Mouse (Mus musculus) frontal cortex, adult 2 months (tissue): ENCODE results near the gene Sp1. TPM values are rescaled to one million over a fixed set of nuclear protein-coding genes. Genes with fewer than 3 reads are reported as not detected.

ENCODE experiments used
- DNase-seq, 2 experiments: peaks; one replicate each; pipeline ENCODE4 v3.0.0; 2022; ENCODE audit warnings: low spot score in 1 of 2; ENCODE audit errors: extremely low spot score in 1 of 2
- polyA plus RNA-seq: library from polyadenylated mRNA; depleted of rRNA; stranded (reverse); fragments of >200 nt; gene quantifications from 2 replicates; pipeline ENCODE4 v1.2.3, GENCODE M21; 2012; rRNA removed

Sp1 gene
- polyA plus RNA-seq, 1 experiment = 11.4 TPM

DNA sequence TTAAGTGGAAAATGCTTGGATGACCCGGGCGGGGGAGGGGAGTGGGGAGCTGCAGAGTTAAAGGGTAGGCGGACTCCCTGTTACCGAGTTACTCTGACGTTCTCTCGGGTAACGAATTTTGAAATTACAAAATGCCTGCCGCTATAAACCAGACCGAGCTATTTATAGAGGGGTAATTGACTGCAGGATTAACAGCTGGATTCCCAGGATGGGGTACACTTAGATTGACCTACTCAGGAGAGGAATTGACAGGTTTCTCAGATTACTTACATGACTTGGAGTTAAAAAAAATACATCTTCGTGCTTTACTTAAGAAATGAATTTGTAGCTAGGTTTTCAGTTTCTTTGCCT is 65.3 kb downstream of the Sp1 start:
- no peak for DNase-seq

DNA sequence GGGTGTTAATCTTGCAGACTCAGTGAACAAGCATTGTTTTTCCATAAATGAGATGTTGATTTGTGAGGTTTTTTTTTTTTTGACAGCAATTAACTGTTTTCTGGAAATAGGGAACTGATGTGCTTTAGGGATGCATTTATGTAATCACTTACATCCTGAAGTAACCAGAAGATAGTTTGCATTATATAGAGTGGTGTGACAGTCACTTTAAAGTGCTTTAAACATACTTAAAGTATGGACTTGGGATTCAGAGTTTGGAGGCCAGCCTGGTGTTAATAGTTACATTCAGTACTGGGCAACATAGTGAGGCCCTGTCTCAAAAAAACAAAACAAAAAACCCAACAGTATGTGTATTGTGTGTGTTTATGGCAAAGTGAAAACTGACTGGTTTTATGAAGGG is 65.8 kb downstream of the Sp1 start:
- no peak for DNase-seq

DNA sequence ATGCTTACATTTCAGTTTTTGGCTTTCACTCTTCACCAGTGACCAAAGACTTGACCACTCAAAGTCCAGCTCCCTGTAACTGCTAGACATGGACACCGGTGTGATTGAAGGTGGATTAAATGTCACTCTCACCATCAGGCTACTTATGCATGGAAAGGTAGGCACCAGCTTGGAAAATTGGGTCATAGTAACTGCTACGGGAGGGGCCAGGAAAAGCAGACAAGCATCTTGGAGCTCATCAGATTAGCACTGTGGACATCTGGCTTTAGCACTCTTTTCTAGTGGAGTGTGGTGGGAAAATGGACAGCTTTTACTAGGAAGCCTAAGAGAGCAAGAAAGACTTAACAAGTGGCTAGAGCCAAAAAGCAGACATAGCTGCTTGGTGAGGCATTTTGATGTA is 67.3 kb downstream of the Sp1 start:
- DNase-seq = no peak

DNA sequence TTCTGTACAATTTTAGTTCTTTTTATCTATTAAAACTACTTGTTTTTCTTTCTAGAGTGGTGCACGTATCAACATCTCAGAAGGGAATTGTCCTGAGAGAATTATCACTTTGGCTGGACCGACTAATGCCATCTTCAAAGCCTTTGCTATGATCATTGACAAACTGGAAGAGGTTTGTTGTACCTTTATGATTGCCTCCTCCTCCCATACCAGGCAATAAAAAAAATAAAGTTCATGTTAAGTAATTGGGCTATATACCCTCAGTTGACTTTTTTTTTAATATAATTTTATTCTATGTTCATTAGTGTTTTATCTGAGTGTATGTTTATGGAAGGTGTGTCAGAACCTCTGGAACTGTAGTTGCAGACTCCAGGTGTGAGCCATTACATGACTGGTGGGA is 68.6 kb downstream of the Sp1 start:
- DNase-seq = no peak

DNA sequence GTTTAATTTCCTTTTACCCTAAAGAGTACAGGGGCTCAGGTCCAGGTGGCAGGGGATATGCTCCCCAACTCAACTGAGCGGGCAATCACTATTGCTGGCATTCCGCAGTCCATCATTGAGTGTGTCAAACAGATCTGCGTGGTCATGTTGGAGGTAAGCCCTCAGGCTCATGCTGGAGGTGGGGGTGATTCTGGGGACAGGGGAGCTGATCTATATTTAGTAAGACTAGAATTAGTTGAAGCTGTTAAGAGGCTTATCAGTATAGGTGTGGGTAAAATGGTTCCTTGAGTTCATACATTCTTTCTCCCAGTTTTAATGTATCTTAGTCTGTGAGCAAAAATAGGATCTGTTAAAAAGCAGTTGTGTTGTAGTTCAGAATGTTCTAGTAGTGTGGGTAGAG is 77.2 kb downstream of the Sp1 start:
- no peak for DNase-seq

- no peak for DNase-seq
These were observed 79.9 kb downstream of the Sp1 start for GRCm38 (mm10) chr15:102485853-102486252.

Other genes starting within 250 kb of the Sp1 start
- gene Zfp740, start 202.9 kb upstream of the Sp1 start, polyA plus RNA-seq = 52.4 and 62.1 TPM in 2 replicates
- 32.9 and 42.0 TPM in 2 replicates for gene Csad, start 201.4 kb upstream of the Sp1 start, polyA plus RNA-seq
- 0.74 and 0.84 TPM in 2 replicates for gene Itgb7, start 174.2 kb upstream of the Sp1 start, polyA plus RNA-seq
- gene Rarg, start 148.6 kb upstream of the Sp1 start, polyA plus RNA-seq = 10.5 and 11.2 TPM in 2 replicates
- gene Gm9918, start 135.6 kb upstream of the Sp1 start, polyA plus RNA-seq = 0.08 and 0.15 TPM in 2 replicates
- gene Mfsd5, start 126.7 kb upstream of the Sp1 start, polyA plus RNA-seq = 46.2 and 48.9 TPM in 2 replicates
- 1.6 TPM in 2 replicates for gene Espl1, start 109.9 kb upstream of the Sp1 start, polyA plus RNA-seq
- gene Pfdn5, start 80.0 kb upstream of the Sp1 start, polyA plus RNA-seq = 485 and 514 TPM in 2 replicates
- 87.9 and 91.1 TPM in 2 replicates for gene Myg1, start 74.4 kb upstream of the Sp1 start, polyA plus RNA-seq
- gene Aaas, start 55.4 kb upstream of the Sp1 start, polyA plus RNA-seq = 18.1 and 18.6 TPM in 2 replicates
- 18.4 and 22.0 TPM in 2 replicates for gene Sp7, start 39.0 kb upstream of the Sp1 start, polyA plus RNA-seq
- gene Amhr2, start 39.2 kb downstream of the Sp1 start, polyA plus RNA-seq = 1.3 and 1.6 TPM in 2 replicates
- gene Prr13, start 52.9 kb downstream of the Sp1 start, polyA plus RNA-seq = 78.3 and 83.6 TPM in 2 replicates
- gene Pcbp2, start 64.4 kb downstream of the Sp1 start, polyA plus RNA-seq = 538 and 576 TPM in 2 replicates
- gene Gm10337, start 97.6 kb downstream of the Sp1 start, polyA plus RNA-seq = not detected in 2 replicates
- 83.9 and 90.8 TPM in 2 replicates for gene Map3k12, start 110.9 kb downstream of the Sp1 start, polyA plus RNA-seq
- gene Tarbp2, start 112.0 kb downstream of the Sp1 start, polyA plus RNA-seq = 72.8 and 80.1 TPM in 2 replicates
- gene Npff, start 118.8 kb downstream of the Sp1 start, polyA plus RNA-seq = 5.2 and 6.7 TPM in 2 replicates
- gene Gm28047, start 218.9 kb downstream of the Sp1 start, polyA plus RNA-seq = 0.08 TPM in 1 of 2 replicates, not detected in the other
- gene Atf7, start 219.3 kb downstream of the Sp1 start, polyA plus RNA-seq = 44.1 and 45.1 TPM in 2 replicates